Mouse (Mus musculus) lung, postnatal 0 days (tissue): ENCODE data around the gene Wfdc8.

ENCODE experiments used
- CTCF ChIP-seq: IDR thresholded peaks from 2 replicates; pipeline ENCODE4 v1.5.1; 2016; ENCODE audit warnings: antibody characterized with exemption, mild to moderate bottlenecking
- EP300 ChIP-seq: IDR thresholded peaks from 2 replicates; pipeline ENCODE4 v1.6.1; 2016; ENCODE audit warnings: antibody characterized with exemption, mild to moderate bottlenecking, control low read depth

DNA sequence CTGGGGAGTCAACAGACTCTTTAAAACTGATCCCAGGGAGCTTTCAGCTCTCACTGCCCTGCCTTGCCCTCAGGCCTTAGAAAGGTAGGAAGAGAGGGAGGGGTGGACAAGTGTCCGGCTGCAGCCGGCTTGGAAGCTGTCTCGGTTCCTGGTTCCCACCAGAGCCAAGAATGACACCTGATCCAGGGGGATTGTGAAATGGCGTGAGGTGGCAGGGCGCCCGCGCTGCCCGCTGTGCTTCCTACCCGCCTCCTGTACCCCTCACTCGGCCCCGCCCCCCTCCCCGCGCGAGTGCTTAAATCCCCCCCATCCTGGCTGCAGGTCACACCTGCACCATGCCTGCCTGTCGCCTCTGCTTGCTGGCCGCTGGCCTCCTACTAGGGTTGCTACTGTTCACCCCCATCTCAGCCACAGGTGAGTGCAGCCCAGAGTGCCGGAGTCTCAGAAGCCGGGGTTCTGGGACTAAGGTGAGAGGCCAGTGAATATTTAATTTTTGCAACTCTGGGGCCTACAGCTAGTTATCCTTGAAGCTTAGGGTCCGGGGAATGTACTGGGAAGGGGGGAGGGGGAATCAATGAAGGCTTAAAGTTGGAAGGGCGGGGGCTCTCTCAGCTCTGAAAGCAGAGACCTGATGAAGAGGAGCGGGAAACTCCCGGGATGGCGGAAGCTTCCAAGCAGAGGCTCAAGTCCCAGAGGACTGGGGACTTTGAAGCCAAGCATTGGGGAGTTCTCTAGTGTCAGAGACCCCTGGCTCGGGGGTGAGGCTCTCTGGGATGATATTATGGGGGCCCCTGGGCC is 50.8 kb downstream of the Wfdc8 start, which contains the start of gene Wfdc2:
- no peak for TF ChIP-seq CTCF
- no peak for TF ChIP-seq EP300
